Mouse (Mus musculus): ENCODE results near the gene Cbx4. TPM values are rescaled to one million over a fixed set of nuclear protein-coding genes. Genes with fewer than 3 reads are reported as not detected.

Cbx4 gene
- polyA plus RNA-seq, 1 experiment from 2014 or later = 14.5 TPM

GRCm38 (mm10) chr11:119036934-119037779 is 48.9 kb downstream of the Cbx4 start:
- Histone ChIP-seq H3K9me3 (ENCODE audit: control insufficient read depth, low read length) (no peaks in the 10 kb centered on the region), H3K27me3 (ENCODE audit: control insufficient read depth, insufficient read depth, low read length) (peaks cover 31% of the 10 kb centered on the region), H3K4me1 (ENCODE audit: control insufficient read depth, insufficient read depth, low read length) (peaks cover 35% of the 10 kb centered on the region), H3K4me2 (ENCODE audit: low read depth, low read length) (peak overlapping the region; percentile 56), H3K36me3 (ENCODE audit: control insufficient read depth, insufficient read depth, low read length) (peaks cover 8% of the 10 kb centered on the region; the same call in 1 of the 2 replicates), H3K9ac (replicated peaks; ENCODE audit: low read depth, low read length) (peak overlapping the region; percentile 37), H3K27ac (ENCODE audit: low read depth, low read length) (no peak overlapping the region), H3K4me3 (ENCODE audit: low read depth, low read length) (peak overlapping the region; percentile 30)
- ATAC-seq (ENCODE audit: low read depth) = no peak
- 3% methylated on average over 57 of the region's 57 CpGs for WGBS

DNA sequence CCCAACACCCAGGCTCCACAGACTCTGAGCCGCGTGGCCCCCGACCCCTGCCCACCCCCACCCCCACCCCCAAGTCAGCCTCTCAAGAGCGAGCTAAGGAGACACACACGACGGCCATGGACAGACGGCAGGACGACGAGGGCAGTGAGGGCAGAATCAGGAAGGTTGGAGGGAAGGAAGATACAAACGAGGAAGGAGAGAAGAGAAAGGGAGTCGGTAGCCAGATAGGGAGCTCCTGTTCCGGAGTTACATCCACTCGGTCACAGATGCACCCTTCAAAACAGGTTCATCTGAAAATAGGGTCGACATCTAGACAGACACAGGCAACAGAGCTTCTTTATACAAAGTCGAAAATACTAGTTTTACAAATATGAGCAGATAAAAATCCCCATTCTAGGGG is 49.6 kb downstream of the Cbx4 start:
- Histone ChIP-seq H3K27ac (ENCODE audit: low read depth, low read length) (no peak overlapping the region), H3K9me3 (ENCODE audit: control insufficient read depth, low read length) (no peaks in the 10 kb centered on the region), H3K4me2 (ENCODE audit: low read depth, low read length) (no peak overlapping the region), H3K9ac (replicated peaks; ENCODE audit: low read depth, low read length) (no peak overlapping the region), H3K4me1 (ENCODE audit: control insufficient read depth, insufficient read depth, low read length) (peaks cover 30% of the 10 kb centered on the region), H3K4me3 (ENCODE audit: low read depth, low read length) (peak overlapping the region; percentile 30; the same call in 1 of the 2 replicates), H3K36me3 (ENCODE audit: control insufficient read depth, insufficient read depth, low read length) (peaks cover 8% of the 10 kb centered on the region; the same call in 1 of the 2 replicates), H3K27me3 (ENCODE audit: control insufficient read depth, insufficient read depth, low read length) (peaks cover 27% of the 10 kb centered on the region)
- no peak for ATAC-seq (ENCODE audit: low read depth)
- WGBS = 5% methylated on average over 15 of the region's 15 CpGs

GRCm38 (mm10) chr11:119035686-119036165 is 50.3 kb downstream of the Cbx4 start:
- no peak for ATAC-seq (ENCODE audit: low read depth)
- Histone ChIP-seq H3K27me3 (ENCODE audit: control insufficient read depth, insufficient read depth, low read length) (peaks cover 27% of the 10 kb centered on the region), H3K9me3 (ENCODE audit: control insufficient read depth, low read length) (no peaks in the 10 kb centered on the region), H3K36me3 (ENCODE audit: control insufficient read depth, insufficient read depth, low read length) (peaks cover 8% of the 10 kb centered on the region; the same call in 1 of the 2 replicates), H3K4me3 (ENCODE audit: low read depth, low read length) (no peak overlapping the region), H3K9ac (replicated peaks; ENCODE audit: low read depth, low read length) (no peak overlapping the region), H3K4me1 (ENCODE audit: control insufficient read depth, insufficient read depth, low read length) (peaks cover 30% of the 10 kb centered on the region), H3K27ac (ENCODE audit: low read depth, low read length) (no peak overlapping the region), H3K4me2 (ENCODE audit: low read depth, low read length) (no peak overlapping the region)
- 3% methylated on average over 21 of the region's 21 CpGs for WGBS

DNA sequence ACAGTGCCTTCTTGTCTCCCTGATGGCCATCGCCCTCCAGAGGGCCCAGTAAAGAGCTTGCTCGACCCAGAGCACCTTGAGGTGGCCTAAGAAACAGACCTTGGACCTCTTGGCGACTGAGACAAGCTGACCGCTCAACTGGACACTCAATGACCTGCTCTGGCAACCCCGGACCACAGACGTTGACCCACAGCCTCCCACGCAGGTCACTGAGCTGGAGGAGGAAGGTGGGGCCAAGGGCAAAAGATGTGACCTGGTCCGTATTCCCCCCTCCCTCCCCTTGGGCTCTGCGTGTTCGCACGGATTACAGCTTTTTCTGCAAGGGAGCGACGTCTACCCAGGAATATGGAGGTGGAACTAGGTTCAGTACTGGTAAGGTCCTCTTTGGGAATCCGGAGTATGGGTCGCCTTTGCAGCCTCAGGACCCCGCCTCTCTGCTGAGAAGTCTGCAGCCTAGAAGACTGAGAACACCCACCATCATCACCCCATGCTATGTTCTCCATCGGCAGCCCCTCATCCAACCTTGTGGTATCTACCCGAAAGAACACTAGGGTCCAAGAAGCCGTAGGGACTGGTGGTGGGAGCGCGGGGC is 50.8 kb downstream of the Cbx4 start:
- Histone ChIP-seq H3K4me2 (ENCODE audit: low read depth, low read length) (no peak overlapping the region), H3K27me3 (ENCODE audit: control insufficient read depth, insufficient read depth, low read length) (peaks cover 27% of the 10 kb centered on the region), H3K9me3 (ENCODE audit: control insufficient read depth, low read length) (no peaks in the 10 kb centered on the region), H3K27ac (ENCODE audit: low read depth, low read length) (no peak overlapping the region), H3K4me1 (ENCODE audit: control insufficient read depth, insufficient read depth, low read length) (peaks cover 30% of the 10 kb centered on the region), H3K9ac (replicated peaks; ENCODE audit: low read depth, low read length) (no peak overlapping the region), H3K36me3 (ENCODE audit: control insufficient read depth, insufficient read depth, low read length) (peaks cover 13% of the 10 kb centered on the region), H3K4me3 (ENCODE audit: low read depth, low read length) (no peak overlapping the region)
- no peak for ATAC-seq (ENCODE audit: low read depth)
- 3% methylated on average over 21 of the region's 21 CpGs for WGBS

GRCm38 (mm10) chr11:119034635-119035034 is 51.4 kb downstream of the Cbx4 start:
- peaks cover 24% of the 10 kb centered on the region for H3K4me1 ChIP-seq (ENCODE audit: control insufficient read depth, insufficient read depth, low read length)
- H3K9me3 ChIP-seq (ENCODE audit: control insufficient read depth, low read length) = no peaks in the 10 kb centered on the region
- no peak for ATAC-seq (ENCODE audit: low read depth)
- H3K27me3 ChIP-seq (ENCODE audit: control insufficient read depth, insufficient read depth, low read length) = peaks cover 27% of the 10 kb centered on the region
- H3K36me3 ChIP-seq (ENCODE audit: control insufficient read depth, insufficient read depth, low read length) = peaks cover 17% of the 10 kb centered on the region
- no peak overlapping the region for H3K27ac ChIP-seq (ENCODE audit: low read depth, low read length)
- WGBS = 4% methylated on average over 19 of the region's 19 CpGs
- peak overlapping the region; percentile 26; the same call in 1 of the 2 replicates for H3K4me2 ChIP-seq (ENCODE audit: low read depth, low read length)
- H3K4me3 ChIP-seq (ENCODE audit: low read depth, low read length) = no peak overlapping the region
- no peak overlapping the region for H3K9ac ChIP-seq (replicated peaks; ENCODE audit: low read depth, low read length)

DNA sequence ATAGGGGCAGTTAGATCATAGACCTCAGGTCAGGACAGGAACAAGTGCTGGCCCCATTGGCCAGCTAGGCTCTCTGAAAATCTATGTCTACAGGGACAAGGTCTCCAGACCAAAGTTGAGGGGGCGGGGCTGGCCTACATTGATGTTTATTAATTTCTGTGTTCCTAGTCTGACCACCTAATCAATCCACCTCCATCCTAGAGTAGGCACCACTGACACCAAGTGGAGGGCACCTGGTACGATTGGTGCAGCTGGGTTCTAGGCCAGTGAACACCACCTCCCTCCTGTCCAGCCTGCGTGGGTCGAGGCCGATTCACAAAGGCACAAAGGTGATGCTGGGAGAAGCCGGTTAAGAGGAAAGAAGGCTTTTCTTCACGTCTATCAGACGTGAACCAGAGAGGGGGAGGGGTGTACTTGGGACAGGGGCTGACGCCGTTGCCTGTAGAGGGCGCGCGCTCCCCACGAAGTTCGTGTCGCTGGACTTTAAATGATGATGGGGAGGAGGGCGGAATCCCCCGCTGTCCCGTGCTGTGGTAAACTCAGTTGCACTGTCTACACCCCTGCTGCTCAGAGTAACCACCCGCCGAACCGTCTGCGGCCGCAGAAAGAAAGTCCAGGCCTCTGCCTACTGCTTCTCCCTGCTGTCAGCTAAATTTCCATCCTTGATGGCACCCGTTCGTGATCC is 52.0 kb downstream of the Cbx4 start:
- no peak overlapping the region for H3K9ac ChIP-seq (replicated peaks; ENCODE audit: low read depth, low read length)
- H3K4me2 ChIP-seq (ENCODE audit: low read depth, low read length) = peak overlapping the region; percentile 26; the same call in 1 of the 2 replicates
- no peak overlapping the region for H3K27ac ChIP-seq (ENCODE audit: low read depth, low read length)
- no peaks in the 10 kb centered on the region for H3K9me3 ChIP-seq (ENCODE audit: control insufficient read depth, low read length)
- peak; percentile 26; the same call in 1 of the 2 replicates for ATAC-seq (ENCODE audit: low read depth)
- peaks cover 25% of the 10 kb centered on the region for H3K27me3 ChIP-seq (ENCODE audit: control insufficient read depth, insufficient read depth, low read length)
- WGBS = 1% methylated on average over 26 of the region's 26 CpGs
- peaks cover 18% of the 10 kb centered on the region for H3K4me1 ChIP-seq (ENCODE audit: control insufficient read depth, insufficient read depth, low read length)
- H3K36me3 ChIP-seq (ENCODE audit: control insufficient read depth, insufficient read depth, low read length) = peaks cover 23% of the 10 kb centered on the region
- H3K4me3 ChIP-seq (ENCODE audit: low read depth, low read length) = no peak overlapping the region

Other genes with a start within 250 kb of the Cbx4 start
- 81.9 and 82.7 TPM in 2 replicates for gene Rbfox3, start 174.6 kb downstream of the Cbx4 start, polyA plus RNA-seq (2014; fragmentation: Nextera tagmentation; extraction: Ambion mirVana)
- gene Enpp7, start 98.0 kb downstream of the Cbx4 start, polyA plus RNA-seq (2014; fragmentation: Nextera tagmentation; extraction: Ambion mirVana) = not detected in 2 replicates
- gene Cbx2, start 63.3 kb downstream of the Cbx4 start, polyA plus RNA-seq (2014; fragmentation: Nextera tagmentation; extraction: Ambion mirVana) = 5.7 and 11.5 TPM in 2 replicates
- 7.7 and 10.1 TPM in 2 replicates for gene Cbx8, start 45.3 kb downstream of the Cbx4 start, polyA plus RNA-seq (2014; fragmentation: Nextera tagmentation; extraction: Ambion mirVana)
- gene Tbc1d16, start 142.3 kb upstream of the Cbx4 start, polyA plus RNA-seq (2014; fragmentation: Nextera tagmentation; extraction: Ambion mirVana) = 34.0 and 37.9 TPM in 2 replicates
- gene Ccdc40, start 142.4 kb upstream of the Cbx4 start, polyA plus RNA-seq (2014; fragmentation: Nextera tagmentation; extraction: Ambion mirVana) = 12.0 and 13.5 TPM in 2 replicates
- 66.0 and 69.1 TPM in 2 replicates for gene Gaa, start 181.7 kb upstream of the Cbx4 start, polyA plus RNA-seq (2014; fragmentation: Nextera tagmentation; extraction: Ambion mirVana)
- 240 and 251 TPM in 2 replicates for gene Eif4a3, start 213.9 kb upstream of the Cbx4 start, polyA plus RNA-seq (2014; fragmentation: Nextera tagmentation; extraction: Ambion mirVana)
- gene Card14, start 221.5 kb upstream of the Cbx4 start, polyA plus RNA-seq (2014; fragmentation: Nextera tagmentation; extraction: Ambion mirVana) = 0.25 and 0.32 TPM in 2 replicates